Mouse (Mus musculus) gastrocnemius, adult 8-10 months (tissue): Measurements from ENCODE around the gene Rab31. TPM values are rescaled to one million over a fixed set of nuclear protein-coding genes. Genes with fewer than 3 reads are reported as not detected.

Experiments used
- DNase-seq, 2 experiments: peaks; one replicate each; pipeline ENCODE4 v3.0.0; 2022; ENCODE audit warnings: low spot score in 2 of 2
- total RNA-seq, 4 experiments: library from RNA; stranded (reverse); gene quantifications; 2 replicates each; pipeline ENCODE4 v1.2.4; 2022

The Rab31 gene
- total RNA-seq, 4 experiments from 2014 or later: 2.6 to 5.5 (median 3.6) TPM

- DNase-seq: peak; percentile 59 to 70
These were observed 10.9 kb upstream of the Rab31 start for GRCm38 (mm10) chr17:65783182-65784161.

DNA sequence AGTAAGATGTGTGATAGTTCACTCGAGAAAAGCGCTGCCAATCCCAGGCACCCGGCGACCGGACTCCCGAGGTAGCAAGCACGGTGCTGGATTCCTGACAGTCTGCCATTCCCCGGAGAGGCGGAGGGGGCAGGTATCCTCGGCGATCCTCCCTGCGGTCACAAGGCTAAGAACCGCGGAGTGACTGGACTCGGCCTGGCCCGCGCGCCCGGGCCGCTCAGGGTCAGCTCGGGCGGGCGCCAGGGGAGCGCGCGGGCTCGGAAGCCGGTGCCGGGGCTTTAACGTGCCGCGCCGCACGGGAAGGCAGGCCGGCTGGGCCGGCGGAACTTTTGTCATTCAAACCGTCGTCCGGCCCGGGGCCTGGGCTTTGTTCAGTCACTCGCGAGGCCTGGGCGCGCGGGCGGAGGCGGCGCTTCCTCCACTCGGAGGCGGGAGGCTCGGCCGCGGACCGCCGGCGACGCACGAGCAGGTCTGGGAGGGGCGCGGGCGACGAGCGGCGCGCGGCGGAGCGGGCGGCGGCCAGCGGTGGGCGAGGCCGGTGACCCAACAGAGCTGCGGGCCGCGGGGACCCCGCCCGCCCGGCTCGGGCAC lies 10.1 kb upstream of the Rab31 start, which contains the start of gene Ppp4r1:
Gene Ppp4r1, plus strand, starts transcription at position 23 of the 591 bp plus-strand sequence.
- DNase-seq: peak; percentile 78 to 81

DNA sequence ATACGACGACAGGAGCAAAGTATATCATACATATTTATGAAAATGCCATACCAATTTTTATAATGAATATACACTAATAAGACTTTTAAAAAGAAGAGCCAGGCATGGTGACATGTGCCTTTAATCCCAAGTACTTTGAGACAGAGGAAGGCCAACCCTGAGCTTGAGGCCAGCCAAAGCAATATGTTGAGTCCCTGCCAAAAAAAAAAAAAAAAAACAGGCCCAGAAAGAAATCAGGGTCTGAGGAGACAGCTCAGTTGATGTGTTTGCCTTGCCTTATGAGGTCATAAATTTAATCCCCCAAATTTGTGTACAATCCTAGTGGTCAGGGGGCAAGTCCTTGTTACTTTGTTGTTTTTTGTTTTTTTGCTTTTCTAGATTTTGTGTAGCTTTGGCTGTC lies 8.4 kb upstream of the Rab31 start:
- no peak for DNase-seq

DNA sequence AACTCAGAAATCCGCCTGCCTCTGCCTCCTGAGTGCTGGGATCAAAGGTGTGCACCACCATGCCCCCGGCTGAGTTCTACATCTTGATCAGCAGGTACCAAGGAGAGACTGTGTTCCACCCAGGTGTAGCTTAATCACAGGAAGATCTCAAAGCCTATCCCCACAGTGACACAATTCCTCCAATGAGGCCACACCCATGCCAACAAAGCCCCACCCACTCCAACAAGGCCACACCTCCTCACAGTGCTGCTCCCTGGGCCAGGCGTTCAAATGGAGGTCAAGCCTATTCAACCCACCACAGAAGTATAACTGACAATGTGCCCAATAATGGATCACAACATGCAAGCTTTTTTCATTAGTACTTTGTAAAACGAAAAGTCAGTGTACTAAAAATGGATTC lies 4.9 kb upstream of the Rab31 start:
- no peak for DNase-seq

DNA sequence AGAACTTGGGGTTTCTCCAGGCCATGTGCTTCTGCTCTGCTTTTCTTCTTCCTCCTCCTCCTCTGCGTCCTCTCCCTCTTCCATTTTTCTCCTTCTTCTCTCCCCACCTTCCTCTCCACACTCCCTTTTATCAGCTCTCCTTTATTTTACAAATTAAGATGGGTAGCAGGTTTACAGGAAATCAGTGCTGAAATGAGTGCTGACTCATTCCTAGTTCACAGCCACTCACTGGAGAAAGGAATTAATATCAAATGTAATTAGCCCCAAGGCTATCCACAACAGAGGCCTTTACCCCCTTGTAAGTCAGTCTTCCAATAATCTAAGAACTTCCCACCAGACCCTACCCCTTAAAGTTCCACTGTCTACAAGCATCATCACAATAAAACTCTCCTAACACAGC lies 3.7 kb upstream of the Rab31 start:
- no peak for DNase-seq

DNA sequence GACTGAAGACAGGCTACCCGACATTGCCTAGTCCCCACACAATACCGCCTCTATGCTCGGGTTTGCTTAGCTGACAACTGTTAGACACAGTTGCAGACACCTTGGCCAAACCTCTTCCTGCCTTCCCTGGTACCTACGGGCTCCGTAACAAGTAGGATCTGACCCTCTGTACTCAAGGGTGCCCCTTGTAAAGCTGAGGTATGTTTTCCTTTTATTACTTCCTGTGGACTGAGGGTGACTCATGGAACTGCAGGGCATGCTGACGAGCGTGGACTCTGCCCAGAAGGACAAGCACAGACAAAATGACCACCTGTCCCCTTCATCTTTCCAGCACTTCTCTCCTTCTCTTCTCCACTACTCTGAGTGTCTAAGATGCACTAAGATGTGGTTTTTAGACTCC lies 1.9 kb upstream of the Rab31 start:
- DNase-seq: no peak

- no peak for DNase-seq
These were observed 1.1 kb upstream of the Rab31 start for GRCm38 (mm10) chr17:65773617-65774016.

DNA sequence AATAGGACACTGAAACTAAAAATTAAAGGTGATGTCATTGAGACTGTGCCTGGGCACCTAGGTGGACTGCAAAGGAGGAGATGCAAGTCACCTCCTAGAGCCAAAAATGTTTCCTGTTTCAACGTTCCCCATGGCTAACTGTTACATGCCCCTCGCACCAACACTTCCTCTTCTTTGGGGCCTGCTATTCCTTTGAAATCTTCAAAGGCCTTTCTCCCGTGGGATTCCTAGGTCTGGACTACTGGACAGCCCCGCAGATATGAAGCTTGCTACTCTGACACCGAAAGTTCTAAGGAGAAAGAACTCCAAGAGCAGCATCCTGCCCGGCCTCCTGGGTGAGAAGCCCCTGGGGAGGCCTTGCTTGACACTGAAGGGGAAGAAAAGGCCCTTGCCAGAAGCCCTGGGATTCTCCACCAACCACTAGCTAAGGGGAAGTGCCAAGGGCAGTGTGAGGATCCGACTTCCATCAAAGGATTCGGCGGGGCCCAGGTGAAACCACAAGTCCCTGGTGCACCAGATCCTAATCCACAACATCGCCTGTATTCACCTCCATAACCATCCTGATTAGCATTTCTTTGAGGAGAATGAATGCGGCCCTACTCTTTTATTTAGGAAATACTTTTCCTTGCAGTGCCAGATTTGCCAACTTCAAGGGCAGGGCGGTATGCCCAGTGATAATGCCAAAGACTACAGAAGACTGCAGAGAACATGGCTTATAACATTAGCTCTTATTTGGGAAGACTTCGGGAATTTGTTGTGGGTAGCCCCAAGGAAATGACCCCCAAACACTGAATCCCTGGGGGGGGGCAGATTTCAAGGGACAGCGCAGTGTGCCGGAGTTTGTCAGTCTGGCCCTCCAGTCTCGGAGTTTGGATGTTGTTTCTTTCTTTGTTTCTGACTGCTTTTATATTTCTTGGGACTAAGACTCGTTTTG lies 1.3 kb downstream of the Rab31 start:
- no peak for DNase-seq

DNA sequence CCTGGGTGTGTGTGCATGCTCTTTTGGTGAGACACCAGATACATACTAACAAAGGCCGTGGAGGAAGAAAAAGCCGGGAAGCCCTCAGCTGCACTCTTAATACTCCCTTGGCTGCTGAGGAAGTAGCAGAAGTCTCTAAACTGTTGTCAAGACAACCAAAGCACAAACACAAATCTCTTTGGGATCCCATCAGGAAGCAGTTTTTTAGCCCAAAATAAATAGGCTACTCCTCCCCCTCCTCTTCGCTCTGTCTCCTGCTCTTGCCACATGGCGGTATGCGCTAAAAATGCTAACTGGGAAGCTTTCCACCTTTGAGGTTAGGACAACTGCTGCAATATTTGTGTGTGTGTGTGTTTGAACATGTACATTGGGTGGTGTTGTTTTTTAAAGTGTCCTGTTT lies 4.1 kb downstream of the Rab31 start:
- no peak for DNase-seq

GRCm38 (mm10) chr17:65763221-65763620 lies 9.3 kb downstream of the Rab31 start:
- DNase-seq: no peak

GRCm38 (mm10) chr17:65757150-65757549 lies 15.4 kb downstream of the Rab31 start:
- no peak for DNase-seq

GRCm38 (mm10) chr17:65755857-65756256 lies 16.7 kb downstream of the Rab31 start:
- DNase-seq: no peak

DNA sequence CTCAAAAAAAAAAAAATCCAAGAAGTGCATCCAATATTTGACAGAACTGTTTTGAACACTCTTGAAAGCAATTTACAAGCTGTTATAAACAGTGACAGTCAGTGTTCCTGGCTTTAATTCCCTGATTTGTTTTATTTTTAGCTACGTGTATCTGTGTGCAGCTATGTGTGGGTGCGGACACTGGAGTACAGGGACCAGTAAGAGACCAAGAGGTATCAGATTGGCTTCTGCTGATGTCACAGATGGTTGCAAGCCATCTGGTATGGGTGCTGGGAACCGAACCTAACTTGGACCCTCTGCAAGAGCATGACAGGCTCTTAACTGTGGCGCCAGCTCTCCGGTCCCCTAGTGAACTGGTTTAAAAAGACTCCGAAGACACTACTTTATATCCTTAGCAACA lies 19.4 kb downstream of the Rab31 start:
- no peak for DNase-seq

GRCm38 (mm10) chr17:65750301-65750700 lies 22.3 kb downstream of the Rab31 start:
- DNase-seq: no peak

GRCm38 (mm10) chr17:65749803-65750202 lies 22.7 kb downstream of the Rab31 start:
- no peak for DNase-seq

DNA sequence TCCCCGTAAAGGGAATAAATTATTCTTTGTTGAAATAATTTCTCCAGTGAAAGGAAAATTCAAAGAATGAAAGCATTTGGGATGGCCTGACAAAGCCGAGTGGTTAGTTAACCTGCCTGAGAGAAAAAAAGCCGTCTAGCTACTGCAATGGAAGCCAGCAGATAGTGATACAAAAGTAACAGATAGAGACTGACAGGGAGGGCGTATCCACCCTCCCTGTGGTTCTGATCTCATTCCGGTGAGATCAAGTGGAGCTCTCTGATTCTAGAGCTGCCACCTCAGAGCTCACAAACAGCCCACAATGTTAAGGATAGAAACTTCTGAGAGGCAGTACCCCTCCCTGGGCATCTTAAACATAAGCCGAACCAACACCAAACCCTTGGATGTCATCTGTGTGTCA lies 23.6 kb downstream of the Rab31 start:
- DNase-seq: no peak

GRCm38 (mm10) chr17:65746314-65746713 lies 26.2 kb downstream of the Rab31 start:
- DNase-seq: no peak

- no peak for DNase-seq
These were observed 28.8 kb downstream of the Rab31 start for GRCm38 (mm10) chr17:65743664-65744330.

GRCm38 (mm10) chr17:65742969-65743368 lies 29.6 kb downstream of the Rab31 start:
- no peak for DNase-seq

- no peak for DNase-seq
These were observed 30.2 kb downstream of the Rab31 start for GRCm38 (mm10) chr17:65742245-65742905.
